Mouse (Mus musculus) layer of hippocampus, postnatal 10 days (tissue): ENCODE measurements at regions not wholly inside any gene's neighbourhood (a gene's known extent, or its start where the extent isn't known, plus 50 kb on each side); places are given as distances from the start of the nearest gene placed in this dataset.
"Not testable (repeated sequence)": the region's sequence is repeated elsewhere in the genome, so short reads cannot be mapped to it uniquely, and the experiment has no call there.

Source experiments
- DNase-seq, 2 experiments: peaks; one replicate each; pipeline ENCODE4 v3.0.0; 2021; ENCODE audit warnings: low spot score in 2 of 2

DNA sequence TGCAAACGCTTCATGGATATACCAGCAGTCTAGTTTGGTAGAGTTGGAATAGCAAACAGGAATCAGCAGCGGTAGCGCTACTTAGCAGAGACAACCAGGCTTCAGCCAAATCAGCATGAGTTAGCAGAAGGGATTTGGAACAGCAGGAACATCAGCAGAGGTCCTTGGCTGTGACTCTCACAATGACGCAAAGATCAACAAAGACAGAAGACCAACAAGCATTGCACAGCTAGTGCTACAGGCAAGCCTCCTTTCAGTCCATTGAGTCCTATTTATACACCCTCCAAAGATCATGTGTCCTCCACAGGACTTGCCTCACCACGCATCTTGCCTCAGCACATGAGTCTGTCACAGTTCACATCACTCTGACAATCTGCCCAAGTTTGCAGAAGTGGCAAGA is 61.6 kb upstream of the Cdyl start:
- DNase-seq: no peak

DNA sequence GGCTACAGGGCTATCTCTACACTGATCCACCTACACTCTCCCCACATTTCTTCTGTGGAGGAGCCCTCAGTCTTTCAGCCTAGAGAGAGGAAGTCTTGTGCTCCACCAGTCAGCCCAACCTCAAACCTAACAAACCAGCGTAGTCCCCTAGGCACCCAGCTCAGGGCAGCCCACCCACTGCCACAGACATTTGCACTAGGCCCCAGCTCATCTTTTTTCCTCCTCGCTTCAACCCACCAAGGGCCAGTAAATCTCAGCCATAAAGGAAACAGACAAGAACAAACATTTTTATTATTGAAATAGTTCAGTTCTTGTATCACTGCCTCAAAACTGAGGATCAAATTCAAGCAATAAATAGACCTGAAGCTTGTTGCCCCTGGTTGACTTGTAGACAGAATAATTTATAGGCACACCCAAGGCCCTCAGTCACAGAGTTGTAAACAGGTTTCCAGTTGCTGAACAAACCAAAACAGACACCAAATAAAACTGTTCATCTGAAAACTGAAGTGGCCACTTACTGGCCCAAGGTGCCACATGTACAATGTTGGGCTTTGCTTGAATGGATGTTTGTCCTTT is 58.0 kb upstream of the Cdyl start:
- DNase-seq: no peak

DNA sequence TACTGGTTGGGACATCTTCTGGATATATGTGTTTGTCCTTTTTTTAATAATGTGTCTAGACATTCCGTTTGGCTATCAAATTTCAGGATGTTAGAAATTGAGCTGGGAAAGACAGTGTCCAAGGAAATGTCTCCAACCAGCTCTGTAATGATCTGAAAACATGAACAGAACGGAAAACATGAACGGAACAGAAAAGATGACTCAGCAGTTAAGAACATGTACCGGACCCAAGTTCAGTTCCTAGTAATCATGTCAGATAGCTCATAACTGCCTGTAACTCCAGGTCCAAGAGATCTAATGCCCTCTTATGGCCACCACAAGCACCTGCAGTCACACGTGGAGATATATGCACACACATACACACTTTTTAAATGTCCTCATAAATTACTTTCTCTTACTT is 56.6 kb upstream of the Cdyl start:
- DNase-seq: no peak

DNA sequence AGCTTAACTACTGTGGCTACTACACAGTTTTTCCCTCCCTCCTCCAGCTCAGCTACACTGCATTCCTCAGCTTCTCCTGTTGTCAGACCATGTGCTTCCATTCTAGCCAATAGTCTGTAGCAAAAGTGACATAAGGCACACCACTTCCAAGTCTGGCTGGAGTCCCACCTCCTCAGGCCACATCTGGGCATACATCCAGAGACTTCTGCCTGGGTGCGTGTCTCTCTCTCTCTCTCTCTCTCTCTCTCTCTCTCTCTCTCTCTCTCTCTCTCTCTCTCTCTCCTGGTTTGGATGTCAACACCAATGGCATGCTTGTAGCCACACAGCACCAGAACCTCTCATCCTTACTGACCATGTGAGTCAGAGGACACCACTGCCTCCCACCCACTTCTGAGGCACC is 55.6 kb upstream of the Cdyl start:
- DNase-seq: no peak

DNA sequence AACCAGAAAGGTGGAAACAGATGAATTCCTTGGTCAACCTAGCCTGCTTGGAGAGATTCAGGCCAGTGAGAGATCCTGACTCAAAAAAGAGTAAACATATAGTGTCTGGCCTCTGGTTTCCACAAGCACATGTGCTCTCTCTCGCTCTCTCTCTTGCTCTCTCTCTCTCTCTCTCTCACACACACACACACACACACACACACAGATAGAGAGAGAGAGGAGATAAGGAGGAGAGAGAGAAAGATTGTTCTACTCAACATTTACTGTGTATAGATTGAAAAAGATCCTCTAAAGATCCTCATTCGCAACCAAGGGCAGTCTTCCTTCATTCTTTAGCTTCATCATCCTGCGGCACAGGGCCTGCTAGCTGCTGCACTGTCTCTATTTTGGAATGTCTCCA is 54.9 kb upstream of the Cdyl start:
- DNase-seq: no peak

DNA sequence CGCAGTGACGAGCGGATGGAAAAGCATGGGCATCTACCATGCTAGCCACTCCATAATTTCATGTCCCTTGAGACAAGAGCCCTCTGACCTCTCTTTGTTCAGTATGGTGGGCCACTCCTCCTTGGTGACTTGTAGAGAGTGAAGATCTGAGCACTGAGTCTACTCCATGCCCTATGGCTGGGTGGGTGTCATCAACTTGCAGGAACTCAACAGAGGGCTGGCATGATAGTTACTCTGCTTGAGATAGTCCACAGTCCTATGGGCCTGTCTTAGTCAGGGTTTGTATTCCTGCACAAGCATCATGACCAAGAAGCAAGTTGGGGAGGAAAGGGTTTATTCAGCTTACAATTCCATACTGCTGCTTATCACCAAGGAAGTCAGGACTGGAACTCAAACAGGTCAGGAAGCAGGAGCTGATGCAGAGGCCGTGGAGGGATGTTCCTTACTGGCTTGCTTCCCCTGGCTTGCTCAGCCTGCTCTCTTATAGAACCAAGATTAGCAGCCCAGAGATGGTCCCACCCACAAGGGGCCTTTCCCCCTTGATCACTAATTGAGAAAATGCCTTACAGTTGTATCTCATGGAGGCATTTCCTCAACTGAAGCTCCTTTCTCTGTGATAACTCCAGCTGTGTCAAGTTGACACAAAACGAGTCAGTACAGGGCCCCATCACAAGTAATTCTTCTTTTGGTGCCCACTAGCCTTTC is 52.6 kb upstream of the Cdyl start:
- not testable (repeated sequence) for DNase-seq

DNA sequence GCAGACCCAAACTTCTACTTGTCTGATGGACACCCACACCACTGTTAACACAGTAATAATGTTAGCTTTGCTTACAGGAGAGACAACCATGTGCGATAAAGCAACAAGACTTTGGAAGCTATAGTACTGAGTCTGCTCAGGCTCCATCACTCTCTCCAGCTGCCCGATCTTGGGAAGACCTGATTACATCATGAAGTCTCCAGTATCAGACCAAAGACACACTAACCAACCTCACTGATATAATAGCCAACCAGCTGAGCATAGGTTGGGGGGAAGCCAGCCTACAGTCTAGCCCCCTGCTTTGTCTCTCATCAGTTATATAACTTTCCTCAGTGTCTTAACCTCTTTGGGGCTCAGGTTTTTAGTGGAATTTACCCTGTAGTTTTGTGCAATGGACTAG is 51.9 kb upstream of the Cdyl start:
- no peak for DNase-seq
